Mouse (Mus musculus) CH12.LX (cell line): Measurements from ENCODE around the gene Ecpas.

Experiments used
- CTCF ChIP-seq, 2 experiments: IDR thresholded peaks in 1 of 2; conservative IDR thresholded peaks in 1 of 2; 2 replicates each; pipeline ENCODE4 v1.5.1; 2011 to 2012; ENCODE audit warnings: low read depth in 2 of 2, low read length in 2 of 2, improper control_type of control experiment in 1 of 2, inconsistent platforms in 1 of 2, mild to moderate bottlenecking in 1 of 2, moderate library complexity in 1 of 2
- ETS1 ChIP-seq: conservative IDR thresholded peaks from 2 replicates; pipeline ENCODE4 v1.6.1; 2012; ENCODE audit warnings: low read depth, mild to moderate bottlenecking, inconsistent platforms, low read length, improper control_type of control experiment, moderate library complexity
- HCFC1 ChIP-seq: IDR thresholded peaks from 2 replicates; pipeline ENCODE4 v1.6.1; 2012; ENCODE audit warnings: low read depth, mild to moderate bottlenecking, inconsistent platforms, low read length, improper control_type of control experiment
- IRF4 ChIP-seq: IDR thresholded peaks from 2 replicates; pipeline ENCODE4 v1.6.1; 2014; ENCODE audit warnings: low read depth, mild to moderate bottlenecking, inconsistent platforms, low read length, improper control_type of control experiment
- MAFK ChIP-seq: IDR thresholded peaks from 2 replicates; pipeline ENCODE4 v1.6.1; 2011; ENCODE audit warnings: low read length, improper control_type of control experiment; ENCODE audit not compliant: insufficient replicate concordance
- MEF2A ChIP-seq: IDR thresholded peaks from 2 replicates; pipeline ENCODE4 v1.6.1; 2014; ENCODE audit warnings: low read depth, mild to moderate bottlenecking, inconsistent platforms, low read length, improper control_type of control experiment, borderline replicate concordance
- POLR2A ChIP-seq: IDR thresholded peaks from 2 replicates; pipeline ENCODE4 v1.6.1; 2011; ENCODE audit warnings: low read depth, mild to moderate bottlenecking, improper control_type of control experiment, low read length
- SIN3A ChIP-seq: IDR thresholded peaks from 2 replicates; pipeline ENCODE4 v1.6.1; 2012; ENCODE audit warnings: low read length, improper control_type of control experiment, inconsistent platforms
- TCF12 ChIP-seq: IDR thresholded peaks from 2 replicates; pipeline ENCODE4 v1.6.1; 2014; ENCODE audit warnings: low read depth, mild to moderate bottlenecking, inconsistent platforms, low read length, improper control_type of control experiment
- ZC3H11A ChIP-seq: IDR thresholded peaks from 2 replicates; pipeline ENCODE4 v1.6.1; 2012; ENCODE audit warnings: low read depth, mild to moderate bottlenecking, inconsistent platforms, low read length, improper control_type of control experiment

- TF ChIP-seq CTCF (conservative IDR thresholded peaks at IDR 0.05 in 1 of 2, IDR thresholded peaks at IDR 0.05 in 1 of 2; ENCODE audit: low read depth in 2 of 2, low read length in 2 of 2) (no peak), IRF4 (no peak), SIN3A (no peak), ZC3H11A (no peak), ETS1 (no peak), MAFK (no peak), HCFC1 (no peak), POLR2A (no peak), MEF2A (no peak), TCF12 (no peak)
These were observed 23.3 kb upstream of the Ecpas start for GRCm38 (mm10) chr4:58935846-58936245.
